Mouse (Mus musculus) heart, embryonic 14.5 days (tissue): Measurements from ENCODE around the gene Pde4b. TPM values are rescaled to one million over a fixed set of nuclear protein-coding genes. Genes with fewer than 3 reads are reported as not detected.
A peak's percentile ranks its signal among the peaks of the same experiment; 100 is the strongest.

Experiments
- ATAC-seq: fragments of 200-750 bp; cut with Nextera tagmentation; 2 replicates; pipeline ENCODE4 v1.8.0; 2017; ENCODE audit warnings: low read depth, moderate TSS enrichment; ENCODE audit not compliant: insufficient number of reproducible peaks, insufficient read depth, low FRiP score
- H3K27ac ChIP-seq, 2 experiments: fragments of 200-500 bp in 1 of 2; fragments of 300-500 bp in 1 of 2; sonication (generic) in 1 of 2; replicated peaks in 1 of 2; 2 replicates each; pipeline ENCODE4 v1.5.1; 2012 to 2014; ENCODE audit warnings: low read depth in 2 of 2, low read length in 2 of 2, control low read depth in 1 of 2, mild to moderate bottlenecking in 1 of 2, mixed read lengths in 1 of 2; ENCODE audit not compliant: control insufficient read depth in 1 of 2, insufficient read depth in 1 of 2
- H3K27me3 ChIP-seq: fragments of 300-500 bp; sonication (generic); 2 replicates; pipeline ENCODE4 v1.6.1; 2014; ENCODE audit warnings: mild to moderate bottlenecking, low read length, control low read depth; ENCODE audit not compliant: control insufficient read depth, insufficient read depth
- H3K36me3 ChIP-seq: fragments of 300-500 bp; sonication (generic); 2 replicates; pipeline ENCODE4 v1.6.1; 2014; ENCODE audit warnings: mild to moderate bottlenecking, control low read depth, low read length, mixed read lengths; ENCODE audit not compliant: control insufficient read depth, insufficient read depth
- H3K4me1 ChIP-seq, 2 experiments: fragments of 200-500 bp in 1 of 2; fragments of 300-500 bp in 1 of 2; sonication (generic) in 1 of 2; 2 replicates each; pipeline ENCODE4 v1.6.1; 2012 to 2014; ENCODE audit warnings: low read length in 2 of 2, control low read depth in 1 of 2, mixed read lengths in 1 of 2; ENCODE audit not compliant: control insufficient read depth in 2 of 2, insufficient read depth in 2 of 2
- H3K4me2 ChIP-seq: fragments of 300-500 bp; sonication (generic); 2 replicates; pipeline ENCODE4 v1.6.1; 2014; ENCODE audit warnings: mild to moderate bottlenecking, low read length
- H3K4me3 ChIP-seq, 2 experiments: fragments of 200-500 bp in 1 of 2; fragments of 300-500 bp in 1 of 2; sonication (generic) in 1 of 2; 2 replicates each; pipeline ENCODE4 v1.5.1; 2012 to 2014; ENCODE audit warnings: low read length in 2 of 2, mild to moderate bottlenecking in 2 of 2, control low read depth in 1 of 2, low read depth in 1 of 2, moderate library complexity in 1 of 2; ENCODE audit not compliant: control insufficient read depth in 1 of 2, insufficient read depth in 1 of 2
- H3K9ac ChIP-seq: fragments of 300-500 bp; sonication (generic); 2 replicates; pipeline ENCODE4 v1.6.1; 2014; ENCODE audit warnings: mild to moderate bottlenecking, low read length
- H3K9me3 ChIP-seq: fragments of 300-500 bp; sonication (generic); 2 replicates; pipeline ENCODE4 v1.6.1; 2016; ENCODE audit warnings: low read length, control low read depth; ENCODE audit not compliant: control insufficient read depth
- WGBS: fragments of 180-500 bp; shearing (Covaris S2); extraction: QIAGEN DNeasy Blood & Tissue Kit; methylation state at CpG from one replicate; pipeline ENCODE4 v1.1.7; 2014; 5-methylcytosine and 5-hydroxymethylcytosine counted together
- polyA plus RNA-seq: library from polyadenylated mRNA; unstranded; fragments of >200 nt; fragmentation: Nextera tagmentation; extraction: Ambion mirVana; gene quantifications from 2 replicates; pipeline ENCODE4 v1.2.1, GENCODE M21; 2014

Pde4b gene
- polyA plus RNA-seq, 1 experiment from 2014 or later = 30.5 TPM

GRCm38 (mm10) chr4:102518341-102518740 is 431.0 kb downstream of the Pde4b start:
- ATAC-seq = no peak
- 92% methylated on average over 2 of the region's 2 CpGs for WGBS
- H3K27ac ChIP-seq = no peak overlapping the region

GRCm38 (mm10) chr4:102520669-102521261 is 433.4 kb downstream of the Pde4b start:
- Histone ChIP-seq H3K4me1 (peaks cover 0 to 13% of the 10 kb centered on the region in 2 experiments; a peak in 3 of 4 replicates), H3K9ac (no peak overlapping the region), H3K36me3 (no peaks in the 10 kb centered on the region), H3K4me2 (no peak overlapping the region), H3K4me3 (no peak overlapping the region), H3K9me3 (no peaks in the 10 kb centered on the region), H3K27ac (no peak overlapping the region), H3K27me3 (no peaks in the 10 kb centered on the region)
- ATAC-seq = no peak
- 69% methylated on average over 8 of the region's 8 CpGs for WGBS

More at GRCm38 (mm10) chr4:102518341-102518740, 431.0 kb downstream of the Pde4b start:
- H3K9ac ChIP-seq = no peak overlapping the region
- peaks cover 5 to 15% of the 10 kb centered on the region in 2 experiments for H3K4me1 ChIP-seq
- H3K4me2 ChIP-seq = no peak overlapping the region
- no peaks in the 10 kb centered on the region for H3K27me3 ChIP-seq
- no peaks in the 10 kb centered on the region for H3K9me3 ChIP-seq
- H3K4me3 ChIP-seq = no peak overlapping the region
- no peaks in the 10 kb centered on the region for H3K36me3 ChIP-seq

DNA sequence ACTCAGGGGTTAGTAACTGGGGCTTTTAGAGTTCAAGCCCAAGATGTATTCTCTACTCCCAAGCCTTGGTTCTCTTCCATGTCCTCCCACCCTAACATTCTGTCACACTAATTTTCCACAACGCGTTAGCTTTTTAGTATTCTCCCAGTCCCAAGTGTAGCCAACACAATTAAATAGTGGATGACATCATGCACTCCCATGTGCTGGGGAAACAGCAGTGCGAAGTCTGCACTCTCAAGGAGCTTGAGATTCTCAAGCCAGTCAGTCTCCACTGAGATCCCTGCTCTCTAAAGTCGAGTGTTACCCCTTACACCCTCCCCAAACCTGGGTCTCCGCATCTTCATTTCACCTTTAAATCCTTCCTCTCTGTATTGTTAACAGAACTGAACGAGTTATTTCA is 434.1 kb downstream of the Pde4b start:
- no peaks in the 10 kb centered on the region for H3K27me3 ChIP-seq
- no peak overlapping the region for H3K27ac ChIP-seq
- H3K9me3 ChIP-seq = no peaks in the 10 kb centered on the region
- H3K4me3 ChIP-seq = no peak overlapping the region
- no peak overlapping the region for H3K9ac ChIP-seq
- H3K4me2 ChIP-seq = no peak overlapping the region
- peaks cover 0 to 12% of the 10 kb centered on the region in 2 experiments; a peak in 3 of 4 replicates for H3K4me1 ChIP-seq
- WGBS = 75% methylated on average over 6 of the region's 6 CpGs
- no peak for ATAC-seq
- no peaks in the 10 kb centered on the region for H3K36me3 ChIP-seq

GRCm38 (mm10) chr4:102527361-102527760 is 440.0 kb downstream of the Pde4b start:
- Histone ChIP-seq H3K36me3 (no peaks in the 10 kb centered on the region), H3K4me2 (no peak overlapping the region), H3K4me3 (no peak overlapping the region), H3K27ac (no peak overlapping the region), H3K9ac (no peak overlapping the region), H3K4me1 (peaks cover 2 to 15% of the 10 kb centered on the region in 2 experiments; a peak in 1 of 4 replicates), H3K27me3 (no peaks in the 10 kb centered on the region), H3K9me3 (no peaks in the 10 kb centered on the region)
- 76% methylated on average over 7 of the region's 7 CpGs for WGBS
- ATAC-seq = no peak

DNA sequence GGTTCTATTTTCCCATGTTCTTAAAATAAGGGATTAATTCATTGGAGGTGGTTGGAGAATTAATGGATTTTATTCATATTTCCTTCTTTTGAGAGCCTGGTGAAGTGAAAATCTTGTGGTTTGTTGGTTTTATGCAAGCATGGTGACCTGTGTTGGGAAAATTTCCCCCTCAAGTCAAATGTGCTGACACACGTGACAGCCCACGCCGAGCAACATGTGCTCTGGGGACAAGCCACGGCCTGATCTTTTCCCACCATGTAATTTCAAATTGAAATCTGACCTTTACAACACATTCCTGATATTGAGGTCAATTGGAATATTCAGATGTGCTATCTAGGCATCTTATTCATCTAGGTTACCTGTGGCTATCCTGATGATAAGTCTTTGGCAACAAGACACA is 443.5 kb downstream of the Pde4b start:
- 73% methylated on average over 4 of the region's 4 CpGs for WGBS
- Histone ChIP-seq H3K9me3 (no peaks in the 10 kb centered on the region), H3K4me2 (no peak overlapping the region), H3K4me3 (no peak overlapping the region), H3K27ac (no peak overlapping the region), H3K9ac (no peak overlapping the region), H3K4me1 (peaks cover 4 to 32% of the 10 kb centered on the region in 2 experiments; a peak in 3 of 4 replicates), H3K36me3 (no peaks in the 10 kb centered on the region), H3K27me3 (no peaks in the 10 kb centered on the region)
- ATAC-seq = no peak

DNA sequence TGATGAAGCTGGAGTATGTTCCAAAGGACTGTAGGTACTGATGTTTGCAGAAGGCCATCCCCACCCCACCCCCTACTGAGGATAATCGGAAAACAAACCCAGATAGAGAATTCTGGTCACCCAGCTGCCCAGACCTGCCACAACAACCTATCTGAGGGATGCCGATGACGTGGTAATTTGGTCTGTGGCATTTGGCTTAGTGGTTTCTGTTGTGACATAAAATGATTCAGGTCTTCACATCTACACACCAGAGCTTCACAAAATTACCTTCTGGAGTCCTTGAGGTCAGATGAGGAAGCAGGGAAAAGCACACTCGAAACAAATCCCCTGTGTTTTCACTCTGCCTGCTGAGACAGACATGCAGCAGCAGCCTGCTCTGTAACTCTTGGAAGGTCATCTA is 444.4 kb downstream of the Pde4b start:
- Histone ChIP-seq H3K36me3 (no peaks in the 10 kb centered on the region), H3K27ac (peak overlapping the region; percentile 23 to 67), H3K9ac (no peak overlapping the region), H3K4me1 (peaks cover 4 to 32% of the 10 kb centered on the region in 2 experiments; a peak in 3 of 4 replicates), H3K4me3 (no peak overlapping the region), H3K27me3 (no peaks in the 10 kb centered on the region), H3K9me3 (no peaks in the 10 kb centered on the region), H3K4me2 (no peak overlapping the region)
- no peak for ATAC-seq
- WGBS = 25% methylated on average over 4 of the region's 4 CpGs

GRCm38 (mm10) chr4:102533183-102534048 is 446.1 kb downstream of the Pde4b start:
- no peak for ATAC-seq
- H3K9ac ChIP-seq = no peak overlapping the region
- H3K36me3 ChIP-seq = no peaks in the 10 kb centered on the region
- no peaks in the 10 kb centered on the region for H3K27me3 ChIP-seq
- H3K9me3 ChIP-seq = no peaks in the 10 kb centered on the region
- peaks cover 4 to 29% of the 10 kb centered on the region in 2 experiments; a peak in 3 of 4 replicates for H3K4me1 ChIP-seq
- H3K27ac ChIP-seq = peak overlapping the region in 1 of 2 experiments; percentile 25; a peak in 1 of 4 replicates
- 42% methylated on average over 8 of the region's 8 CpGs for WGBS
- H3K4me2 ChIP-seq = 0 out of 2 replicates have a peak overlapping the region, but pooled peaks have one; percentile 5
- no peak overlapping the region for H3K4me3 ChIP-seq
